Mouse (Mus musculus): ENCODE measurements around the gene Glul. TPM values are rescaled to one million over a fixed set of nuclear protein-coding genes. Genes with fewer than 3 reads are reported as not detected.
"Not testable (repeated sequence)": the region's sequence is repeated elsewhere in the genome, so short reads cannot be mapped to it uniquely, and the experiment has no call there.

Gene Glul
- total RNA-seq (2021): 100 to 1,000 TPM; 295 to 614 TPM
- long read RNA-seq, experiment 1, transcript Glul-201 (7 exons, 2,792 nt): major isoform, 30 of 41 reads
- long read RNA-seq, experiment 1, partial matches to known transcripts: 3 of 41 reads
- long read RNA-seq, experiment 1, other reads (novel, unspliced or antisense): 8 of 41 reads
- long read RNA-seq, experiment 2, transcript Glul-201 (7 exons, 2,792 nt): major isoform, 55 of 69 reads
- long read RNA-seq, experiment 2, partial matches to known transcripts: 6 of 69 reads
- long read RNA-seq, experiment 2, other reads (novel, unspliced or antisense): 8 of 69 reads

DNA sequence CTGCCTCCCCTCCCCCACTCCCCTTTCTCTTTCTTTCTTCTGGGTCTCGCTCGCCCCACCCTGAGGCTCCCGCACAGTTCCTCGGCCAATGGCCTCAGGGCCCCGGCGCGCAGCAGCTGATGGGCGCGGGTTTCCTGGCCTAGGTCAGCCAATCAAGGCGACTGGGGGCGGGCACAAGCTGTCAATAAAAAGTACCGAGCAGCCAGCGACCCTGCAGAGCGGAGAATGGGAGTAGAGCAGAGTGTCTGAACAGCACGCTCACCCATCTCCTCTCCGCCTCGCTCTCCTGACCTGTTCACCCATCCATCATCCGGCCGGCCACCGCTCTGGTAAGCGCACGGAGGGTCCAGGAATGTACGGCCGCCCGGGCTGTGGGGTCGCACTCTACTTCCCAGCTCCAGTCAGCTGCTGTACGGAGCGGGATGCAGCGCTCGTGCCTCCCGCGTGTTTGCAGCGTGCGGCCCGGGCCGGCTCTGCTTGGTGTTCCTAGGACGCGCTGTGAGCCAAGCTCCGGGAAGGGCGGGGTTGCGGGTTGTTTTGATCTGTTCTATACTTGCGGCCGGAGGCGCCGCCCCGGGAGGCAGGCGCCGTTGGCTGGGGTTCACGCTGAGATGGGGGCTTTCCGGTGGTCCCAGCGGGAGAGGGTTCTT lies at the start of gene Glul, which contains the start of gene Teddm2:
Gene Glul, plus strand, starts transcription at position 214 of the 650 bp plus-strand sequence.
Gene Teddm2, minus strand, starts transcription at position 498 of the 650 bp plus-strand sequence.
- DNase-seq (ENCODE audit: low spot score): peak; percentile 96

- not testable (repeated sequence) for DNase-seq (ENCODE audit: low spot score)
These were observed 47.0 kb upstream of the Glul start for GRCm38 (mm10) chr1:153852696-153853095.

GRCm38 (mm10) chr1:153855946-153856345 lies 43.8 kb upstream of the Glul start:
- DNase-seq (ENCODE audit: low spot score): no peak

DNA sequence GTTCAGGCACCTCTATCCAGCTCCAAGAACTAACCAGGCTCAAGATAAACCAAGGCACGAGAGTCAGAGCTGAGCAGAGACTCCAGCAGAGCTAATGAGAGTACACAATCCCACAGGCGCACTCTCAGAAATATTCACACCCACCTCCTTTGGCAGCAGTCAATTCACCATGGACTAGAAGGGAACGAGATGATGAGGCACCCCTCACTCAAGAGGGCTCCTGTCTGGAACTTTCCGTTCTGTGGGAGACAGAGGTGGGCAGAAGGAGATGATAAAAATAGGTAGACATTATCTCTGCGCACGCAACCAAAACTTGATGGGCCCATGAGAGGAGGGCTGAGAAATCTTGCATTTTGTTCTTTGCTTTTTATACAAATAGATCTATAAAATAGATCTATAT lies 25.7 kb upstream of the Glul start, which contains the start of gene Teddm1b:
Gene Teddm1b, plus strand, starts transcription at position 301 of the 400 bp plus-strand sequence.
- no peak for DNase-seq (ENCODE audit: low spot score)

DNA sequence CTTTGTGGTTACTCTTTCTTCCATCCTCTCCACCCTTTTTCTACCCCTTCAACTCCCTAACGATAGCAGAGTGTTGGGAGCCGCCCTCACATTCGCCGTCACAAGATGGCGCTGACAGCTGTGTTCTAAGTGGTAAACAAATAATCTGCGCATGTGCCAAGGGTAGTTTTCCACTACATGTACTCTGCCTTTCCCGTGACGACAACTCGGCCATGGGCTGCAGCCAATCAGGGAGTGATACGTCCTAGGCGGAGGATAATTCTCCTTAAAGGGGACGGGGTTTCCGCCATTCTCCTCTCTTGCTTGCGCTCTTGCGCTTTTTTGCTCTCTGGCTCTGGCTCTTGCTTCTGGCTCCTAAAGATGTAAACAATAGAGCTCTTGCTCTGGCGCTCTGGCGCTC lies 19.4 kb upstream of the Glul start:
- DNase-seq (ENCODE audit: low spot score): not testable (repeated sequence)

GRCm38 (mm10) chr1:153886024-153886633 lies 13.6 kb upstream of the Glul start:
- DNase-seq (ENCODE audit: low spot score): no peak

DNA sequence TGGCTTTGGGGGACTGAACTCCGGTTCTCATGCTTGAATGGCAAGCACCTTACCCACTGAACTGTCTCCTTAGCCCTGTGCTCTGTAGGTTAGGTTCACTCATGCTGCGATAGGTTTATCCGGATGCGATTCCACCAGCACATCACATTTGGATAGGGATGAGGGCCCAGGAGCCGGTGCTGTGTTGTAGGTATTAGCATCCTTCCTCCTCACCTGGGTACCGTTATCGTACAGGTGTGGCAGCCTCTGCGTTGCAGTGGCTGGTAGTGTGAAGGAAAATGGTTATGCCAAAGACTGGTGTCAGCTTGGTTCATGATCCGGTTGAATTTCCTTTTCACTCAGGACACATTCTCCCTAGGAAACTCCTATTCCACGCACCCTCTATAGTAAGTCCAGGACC lies 9.6 kb upstream of the Glul start:
- DNase-seq (ENCODE audit: low spot score): no peak

- DNase-seq (ENCODE audit: low spot score): no peak
These were observed 8.3 kb upstream of the Glul start, which contains the start of gene Teddm1a for GRCm38 (mm10) chr1:153891442-153891841. Teddm1a (plus strand) TSS chr1:153891742.

GRCm38 (mm10) chr1:153893746-153894145 lies 6.0 kb upstream of the Glul start:
- DNase-seq (ENCODE audit: low spot score): no peak

GRCm38 (mm10) chr1:153894201-153894893 lies 5.4 kb upstream of the Glul start:
- DNase-seq (ENCODE audit: low spot score): no peak

DNA sequence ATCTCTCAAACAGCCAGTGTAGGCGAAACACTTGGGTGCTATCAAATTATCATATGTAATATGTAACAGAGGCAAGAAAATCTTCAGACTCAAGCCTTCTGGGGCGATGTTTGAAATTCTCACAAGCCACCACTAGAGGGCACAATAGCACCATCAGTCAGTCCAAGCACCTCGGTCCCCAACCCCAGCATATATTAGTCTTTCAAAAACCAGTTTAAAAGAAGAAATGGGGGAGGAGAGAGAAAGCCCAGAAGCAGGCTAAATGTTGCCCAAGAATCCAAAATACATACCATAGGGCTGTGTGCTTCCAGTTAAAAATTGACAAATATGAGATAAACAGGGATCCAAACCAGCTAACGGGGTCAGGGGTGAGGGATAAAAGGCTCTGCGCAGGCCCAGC lies 4.8 kb upstream of the Glul start:
- DNase-seq (ENCODE audit: low spot score): peak; percentile 82

DNA sequence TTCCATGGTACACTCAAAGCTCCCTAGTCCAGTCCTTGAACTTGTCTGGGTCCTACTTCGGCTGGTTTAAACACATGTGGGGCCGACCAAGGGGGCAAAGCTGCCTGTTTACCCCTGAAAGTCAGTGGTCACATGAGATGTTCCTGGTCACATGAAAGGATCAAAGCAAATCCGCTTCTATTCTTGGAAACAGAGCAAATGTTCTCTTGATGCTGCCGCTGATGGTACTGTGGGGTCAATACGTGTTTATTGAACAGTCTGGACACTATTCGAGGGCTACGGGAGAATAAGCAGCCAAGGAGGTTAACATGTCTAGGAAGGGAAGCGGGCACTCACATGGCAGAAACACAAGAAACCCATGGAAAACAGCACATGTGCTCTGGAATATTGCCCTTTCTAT lies 2.5 kb upstream of the Glul start:
- no peak for DNase-seq (ENCODE audit: low spot score)

- no peak for DNase-seq (ENCODE audit: low spot score)
These were observed 584 bp upstream of the Glul start for GRCm38 (mm10) chr1:153898989-153899730.

GRCm38 (mm10) chr1:153900381-153900780 lies 637 bp downstream of the Glul start:
- no peak for DNase-seq (ENCODE audit: low spot score)

GRCm38 (mm10) chr1:153900860-153901730 lies 1.4 kb downstream of the Glul start:
- peak; percentile 90 for DNase-seq (ENCODE audit: low spot score)

DNA sequence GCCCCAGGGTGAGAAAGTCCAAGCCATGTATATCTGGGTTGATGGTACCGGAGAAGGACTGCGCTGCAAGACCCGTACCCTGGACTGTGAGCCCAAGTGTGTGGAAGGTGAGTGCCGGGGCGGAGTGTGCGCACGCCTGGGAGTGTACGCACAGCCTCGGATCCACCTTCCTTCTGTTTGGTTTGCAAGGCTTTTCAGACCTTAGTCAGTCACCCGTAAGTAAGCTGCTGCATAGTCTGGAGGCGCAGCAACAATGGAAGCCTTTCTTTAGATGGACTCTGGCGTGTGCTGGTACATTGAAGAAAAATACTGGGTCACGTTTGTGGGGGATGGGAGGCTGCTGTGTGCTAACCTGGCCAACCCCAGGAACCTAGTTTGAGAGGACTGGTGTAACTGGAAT lies 3.3 kb downstream of the Glul start:
- no peak for DNase-seq (ENCODE audit: low spot score)

GRCm38 (mm10) chr1:153904236-153904635 lies 4.5 kb downstream of the Glul start:
- DNase-seq (ENCODE audit: low spot score): no peak

DNA sequence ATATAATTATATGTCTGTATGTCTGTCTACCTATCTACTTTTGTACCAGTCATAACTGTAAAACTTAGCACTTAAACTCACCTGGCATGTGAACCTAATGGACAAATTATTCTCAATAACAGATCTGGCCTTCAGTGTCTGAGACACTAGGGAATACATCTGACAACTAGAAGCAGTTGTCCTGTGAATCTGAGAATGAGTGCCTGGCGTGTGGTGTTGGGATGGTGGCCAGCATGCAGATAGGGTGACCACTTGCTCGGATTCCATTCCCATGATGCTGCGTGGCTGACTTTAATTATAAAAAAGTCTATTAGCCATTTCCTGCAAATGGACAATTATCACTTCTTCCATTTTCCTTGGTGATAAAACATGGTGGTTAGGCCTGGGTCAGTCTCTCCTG lies 6.1 kb downstream of the Glul start:
- DNase-seq (ENCODE audit: low spot score): no peak

- DNase-seq (ENCODE audit: low spot score): no peak
These were observed 8.5 kb downstream of the Glul start for GRCm38 (mm10) chr1:153908208-153908607.

DNA sequence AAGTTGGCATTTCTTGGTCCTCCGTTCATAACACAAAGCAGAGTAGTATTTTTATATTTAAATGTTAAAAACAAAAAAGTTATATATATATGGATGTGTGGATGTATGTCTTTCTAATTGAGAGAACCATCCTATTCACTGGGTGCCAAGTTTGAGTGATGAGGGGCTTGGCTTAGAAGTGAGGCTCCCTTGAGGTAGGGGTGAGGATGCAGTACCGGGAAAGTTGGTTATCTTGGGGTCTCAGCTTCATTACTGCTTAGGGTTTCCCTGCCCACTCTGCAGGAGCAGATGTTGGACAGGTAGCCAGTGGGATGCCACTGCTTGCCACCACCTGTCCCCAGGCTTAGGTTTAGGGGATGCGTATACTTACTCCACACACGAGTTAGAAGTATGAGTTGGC lies 9.0 kb downstream of the Glul start:
- DNase-seq (ENCODE audit: low spot score): no peak
